ENCODE assay signal across 11 mouse cellular contexts in genomic region chr2:69086505-69087260, GRCm38 (mm10). TPM values are rescaled to one million over a fixed set of nuclear protein-coding genes. Genes with fewer than 3 reads are reported as not detected.
DNase-seq lines count a peak whose midpoint lies in the region; ATAC-seq and TF ChIP-seq lines count a peak whose summit lies in the region.
"Had no signal": no experiment of that assay in that cellular context is flagged by ENCODE, and none has a peak within 500 bp of the region (broad histone marks: within the 10 kb centered on the region; RNA-seq: fewer than 3 reads in every experiment).

No protein-coding gene starts in this region.

- intact Hi-C loops in gastrocnemius, postnatal 36 days (cut with DNase I), result no loop called here
- intact Hi-C loops in heart, postnatal 14 days (cut with DNase I), result no loop called here
- intact Hi-C loops in heart, adult 2 months (cut with DNase I), result no loop called here

- no peaks in the 10 kb centered on the region for H3K9me3 ChIP-seq in intestine, embryonic 14.5 days (ENCODE audit: control insufficient read depth, low read length)
- no peaks in the 10 kb centered on the region for H3K9me3 ChIP-seq in intestine, postnatal 0 days (ENCODE audit: control insufficient read depth)
- H3K9me3 ChIP-seq in forebrain, embryonic 10.5 days, result no peaks in the 10 kb centered on the region
- H3K9me3 ChIP-seq in hindbrain, embryonic 16.5 days (ENCODE audit: control insufficient read depth, low read length), result no peaks in the 10 kb centered on the region
- no peaks in the 10 kb centered on the region for H3K9me3 ChIP-seq in neural tube, embryonic 15.5 days (replicated peaks)
- H3K9me3 ChIP-seq: liver, embryonic 12.5 days had no signal

- H3K27ac ChIP-seq in intestine, embryonic 14.5 days (ENCODE audit: low read depth), result no peak overlapping the region
- no peak overlapping the region for H3K27ac ChIP-seq in intestine, postnatal 0 days (ENCODE audit: low read depth, low read length)
- peak overlapping the region; percentile 58; the same call in 1 of the 2 replicates for H3K27ac ChIP-seq in forebrain, embryonic 10.5 days
- H3K27ac ChIP-seq in hindbrain, embryonic 16.5 days (ENCODE audit: low read depth, low read length), result no peak overlapping the region
- peak overlapping the region; percentile 28; the same call in 1 of the 2 replicates for H3K27ac ChIP-seq in neural tube, embryonic 15.5 days (replicated peaks)
- H3K27ac ChIP-seq in heart, adult 2 months, result no peak overlapping the region
- H3K27ac ChIP-seq: left cerebral cortex, adult 2 months; liver, embryonic 12.5 days had no signal

- no peak overlapping the region for H3K4me3 ChIP-seq in intestine, embryonic 14.5 days (ENCODE audit: low read depth, low read length)
- no peak overlapping the region for H3K4me3 ChIP-seq in intestine, postnatal 0 days (ENCODE audit: low read depth, low read length)
- H3K4me3 ChIP-seq in forebrain, embryonic 10.5 days, result no peak overlapping the region
- H3K4me3 ChIP-seq in hindbrain, embryonic 16.5 days (ENCODE audit: low read length), result no peak overlapping the region
- H3K4me3 ChIP-seq in neural tube, embryonic 15.5 days (replicated peaks), result no peak overlapping the region
- H3K4me3 ChIP-seq in heart, adult 2 months, result no peak overlapping the region
- H3K4me3 ChIP-seq: left cerebral cortex, adult 2 months; liver, embryonic 12.5 days had no signal

- TF ChIP-seq CTCF in intestine, postnatal 0 days (IDR thresholded peaks at IDR 0.05; ENCODE audit: low read depth), result no peak
- no peak for TF ChIP-seq CTCF in heart, adult 2 months (IDR thresholded peaks at IDR 0.05)

- no peak for TF ChIP-seq POLR2A in heart, adult 2 months (IDR thresholded peaks at IDR 0.05; ENCODE audit: insufficient read depth, low read depth, low read length)

- no peak for ATAC-seq in intestine, embryonic 14.5 days (replicated peaks; ENCODE audit: low FRiP score, low TSS enrichment, low read depth)
- no peak for ATAC-seq in intestine, postnatal 0 days
- ATAC-seq in hindbrain, embryonic 16.5 days, result peak; percentile 77
- ATAC-seq in neural tube, embryonic 15.5 days (ENCODE audit: low FRiP score), result peak; percentile 60; the same call in 1 of the 2 replicates
- ATAC-seq: liver, embryonic 12.5 days had no signal

- no peaks in the 10 kb centered on the region for H3K27me3 ChIP-seq in intestine, embryonic 14.5 days (replicated peaks; ENCODE audit: control insufficient read depth, insufficient read depth, low read length)
- no peaks in the 10 kb centered on the region for H3K27me3 ChIP-seq in intestine, postnatal 0 days (replicated peaks; ENCODE audit: control insufficient read depth, insufficient read depth, low read length)
- no peaks in the 10 kb centered on the region for H3K27me3 ChIP-seq in forebrain, embryonic 10.5 days (ENCODE audit: poor library complexity, severe bottlenecking)
- no peaks in the 10 kb centered on the region for H3K27me3 ChIP-seq in hindbrain, embryonic 16.5 days (replicated peaks; ENCODE audit: control insufficient read depth, insufficient read depth, low read length)
- H3K27me3 ChIP-seq in neural tube, embryonic 15.5 days (replicated peaks), result no peaks in the 10 kb centered on the region
- no peaks in the 10 kb centered on the region for H3K27me3 ChIP-seq in heart, adult 2 months (ENCODE audit: control insufficient read depth, insufficient read depth, low read length)
- H3K27me3 ChIP-seq: liver, embryonic 12.5 days had no signal

- H3K9ac ChIP-seq in intestine, embryonic 14.5 days (ENCODE audit: low read length), result no peak overlapping the region
- H3K9ac ChIP-seq in intestine, postnatal 0 days (ENCODE audit: low read depth, low read length), result no peak overlapping the region
- H3K9ac ChIP-seq in hindbrain, embryonic 16.5 days (ENCODE audit: low read depth, low read length), result no peak overlapping the region
- H3K9ac ChIP-seq in neural tube, embryonic 15.5 days (replicated peaks), result no peak overlapping the region
- H3K9ac ChIP-seq in heart, adult 2 months (ENCODE audit: low read depth, low read length), result no peak overlapping the region
- H3K9ac ChIP-seq: liver, embryonic 12.5 days had no signal

- DNase-seq in intestine, embryonic 14.5 days (ENCODE audit: low spot score), result peak; percentile 43
- no peak for DNase-seq in forebrain, embryonic 10.5 days (ENCODE audit: extremely low spot score, low spot score)
- DNase-seq in gastrocnemius, postnatal 36 days, result no peak
- no peak for DNase-seq in heart, postnatal 14 days
- no peak for DNase-seq in heart, adult 2 months
- DNase-seq: adrenal gland, postnatal 25 days had no signal

- no peaks in the 10 kb centered on the region; the same call in 1 of the 2 replicates for H3K4me1 ChIP-seq in intestine, embryonic 14.5 days (replicated peaks; ENCODE audit: control insufficient read depth, insufficient read depth, low read length)
- no peaks in the 10 kb centered on the region for H3K4me1 ChIP-seq in intestine, postnatal 0 days (replicated peaks; ENCODE audit: control insufficient read depth, insufficient read depth, low read length)
- H3K4me1 ChIP-seq in forebrain, embryonic 10.5 days, result peaks cover 27% of the 10 kb centered on the region
- peaks cover 14% of the 10 kb centered on the region for H3K4me1 ChIP-seq in hindbrain, embryonic 16.5 days (ENCODE audit: control insufficient read depth, insufficient read depth, low read depth, low read length)
- peaks cover 21% of the 10 kb centered on the region; the same call in 1 of the 2 replicates for H3K4me1 ChIP-seq in neural tube, embryonic 15.5 days
- H3K4me1 ChIP-seq in heart, adult 2 months (ENCODE audit: control insufficient read depth, insufficient read depth, low read length), result no peaks in the 10 kb centered on the region
- H3K4me1 ChIP-seq: liver, embryonic 12.5 days had no signal

- no peak overlapping the region for H3K4me2 ChIP-seq in intestine, embryonic 14.5 days (ENCODE audit: low read length)
- H3K4me2 ChIP-seq in intestine, postnatal 0 days (replicated peaks; ENCODE audit: low read depth), result no peak overlapping the region
- H3K4me2 ChIP-seq in hindbrain, embryonic 16.5 days (ENCODE audit: low read length), result no peak overlapping the region
- H3K4me2 ChIP-seq in neural tube, embryonic 15.5 days, result no peak overlapping the region
- H3K4me2 ChIP-seq: liver, embryonic 12.5 days had no signal

- no peak for TF ChIP-seq EP300 in heart, adult 2 months (IDR thresholded peaks at IDR 0.05; ENCODE audit: insufficient read depth, low read depth, low read length)

- no peaks in the 10 kb centered on the region for H3K79me2 ChIP-seq in heart, adult 2 months (replicated peaks; ENCODE audit: control insufficient read depth, insufficient read depth, low read length)

- 60% methylated on average over 8 of the region's 8 CpGs for WGBS in intestine, embryonic 14.5 days
- 75% methylated on average over 8 of the region's 8 CpGs for WGBS in intestine, postnatal 0 days
- 64% methylated on average over 8 of the region's 8 CpGs for WGBS in forebrain, embryonic 10.5 days
- 20% methylated on average over 8 of the region's 8 CpGs for WGBS in hindbrain, embryonic 16.5 days
- WGBS in neural tube, embryonic 15.5 days, result 32% methylated on average over 8 of the region's 8 CpGs
- WGBS in heart, adult 2 months, result 69% methylated on average over 8 of the region's 8 CpGs

- H3K36me3 ChIP-seq in intestine, embryonic 14.5 days (ENCODE audit: control insufficient read depth, insufficient read depth, low read length), result no peaks in the 10 kb centered on the region; the same call in 1 of the 2 replicates
- 0 out of 2 replicates have a peak, but pooled peaks cover 9% of the 10 kb centered on the region for H3K36me3 ChIP-seq in intestine, postnatal 0 days (ENCODE audit: control insufficient read depth, insufficient read depth)
- H3K36me3 ChIP-seq in forebrain, embryonic 10.5 days (replicated peaks), result no peaks in the 10 kb centered on the region
- H3K36me3 ChIP-seq in hindbrain, embryonic 16.5 days (ENCODE audit: control insufficient read depth, insufficient read depth, low read length), result no peaks in the 10 kb centered on the region
- no peaks in the 10 kb centered on the region for H3K36me3 ChIP-seq in neural tube, embryonic 15.5 days
- no peaks in the 10 kb centered on the region for H3K36me3 ChIP-seq in heart, adult 2 months (ENCODE audit: control insufficient read depth, insufficient read depth, low read length)
- H3K36me3 ChIP-seq: liver, embryonic 12.5 days had no signal

RNA-seq across cellular contexts. Expression of gene Nostrin, which starts 48.9 kb away (rescaled TPM):
- 17.9 and 18.9 TPM in 2 replicates for polyA plus RNA-seq in intestine, embryonic 14.5 days (2014; fragmentation: Nextera tagmentation; extraction: Ambion mirVana)
- 33.3 and 37.9 TPM in 2 replicates for polyA plus RNA-seq in intestine, postnatal 0 days (2015; fragmentation: Nextera tagmentation; extraction: Ambion mirVana)
- 0.38 and 1.0 TPM in 2 replicates for polyA plus RNA-seq in forebrain, embryonic 10.5 days (2016; fragmentation: Nextera tagmentation; extraction: Ambion mirVana)
- polyA plus RNA-seq in hindbrain, embryonic 16.5 days (2015; fragmentation: Nextera tagmentation; extraction: Ambion mirVana), result 2.1 and 2.4 TPM in 2 replicates
- 2.0 and 3.0 TPM in 2 replicates for polyA plus RNA-seq in neural tube, embryonic 15.5 days (2015; fragmentation: Nextera tagmentation; extraction: Ambion mirVana)
- 1 to 10 TPM; 1.3 to 2.3 TPM for total RNA-seq in gastrocnemius, postnatal 36 days (2021)
- total RNA-seq in heart, postnatal 14 days (2021), result 1 to 10 TPM; 8.1 to 8.6 TPM
- total RNA-seq in heart, adult 2 months (2021), result 1 to 10 TPM; 5.9 to 6.7 TPM
- 1.4 and 3.1 TPM in 2 replicates for polyA plus RNA-seq in heart, adult 2 months (2012; rRNA removed)

Comparison
In these comparisons a context has a peak if more than half of its experiments do, and no peak if none do; other contexts are left out.
1. ATAC-seq: peak in hindbrain, embryonic 16.5 days (single experiment) and neural tube, embryonic 15.5 days (single experiment); none in intestine, embryonic 14.5 days (single experiment) and intestine, postnatal 0 days (single experiment).
2. H3K27ac ChIP-seq: peak in forebrain, embryonic 10.5 days (single experiment) and neural tube, embryonic 15.5 days (single experiment); none in intestine, embryonic 14.5 days (single experiment), intestine, postnatal 0 days (single experiment), hindbrain, embryonic 16.5 days (single experiment) and heart, adult 2 months (single experiment).